Mouse (Mus musculus) embryonic facial prominence, embryonic 13.5 days (tissue): ENCODE data around the gene Lrba. TPM values are rescaled to one million over a fixed set of nuclear protein-coding genes. Genes with fewer than 3 reads are reported as not detected.

Experiments
- ATAC-seq: fragments of 200-750 bp; cut with Nextera tagmentation; 2 replicates; pipeline ENCODE4 v1.8.0; 2017; ENCODE audit warnings: low read depth; ENCODE audit not compliant: insufficient number of reproducible peaks, insufficient read depth, low FRiP score, low TSS enrichment
- H3K27ac ChIP-seq: fragments of 300-500 bp; sonication (generic); 2 replicates; pipeline ENCODE4 v1.5.1; 2015; ENCODE audit warnings: moderate library complexity, mild to moderate bottlenecking, inconsistent platforms
- H3K27me3 ChIP-seq: fragments of 300-500 bp; sonication (generic); 2 replicates; pipeline ENCODE4 v1.6.1; 2015; ENCODE audit warnings: mild to moderate bottlenecking, inconsistent platforms
- H3K36me3 ChIP-seq: fragments of 300-500 bp; sonication (generic); 2 replicates; pipeline ENCODE4 v1.6.1; 2015; ENCODE audit warnings: mild to moderate bottlenecking, inconsistent platforms
- H3K4me1 ChIP-seq: fragments of 300-500 bp; sonication (generic); 2 replicates; pipeline ENCODE4 v1.6.1; 2015; ENCODE audit warnings: inconsistent platforms
- H3K4me2 ChIP-seq: fragments of 300-500 bp; sonication (generic); 2 replicates; pipeline ENCODE4 v1.6.1; 2015; ENCODE audit warnings: moderate library complexity, mild to moderate bottlenecking, inconsistent platforms
- H3K4me3 ChIP-seq: fragments of 300-500 bp; sonication (generic); 2 replicates; pipeline ENCODE4 v1.5.1; 2015; ENCODE audit warnings: mild to moderate bottlenecking, inconsistent platforms
- H3K9ac ChIP-seq: fragments of 300-500 bp; sonication (generic); 2 replicates; pipeline ENCODE4 v1.6.1; 2015; ENCODE audit warnings: mild to moderate bottlenecking, inconsistent platforms
- H3K9me3 ChIP-seq: fragments of 300-500 bp; sonication (generic); 2 replicates; pipeline ENCODE4 v1.6.1; 2016; ENCODE audit warnings: inconsistent platforms
- WGBS: fragments of 180-500 bp; shearing (Covaris S2); methylation state at CpG from one replicate; pipeline ENCODE4 v1.1.7; 2015; ENCODE audit warnings: mixed read lengths; 5-methylcytosine and 5-hydroxymethylcytosine counted together
- polyA plus RNA-seq: library from polyadenylated mRNA; unstranded; fragments of >200 nt; fragmentation: Nextera tagmentation; extraction: Ambion mirVana; gene quantifications from 2 replicates; pipeline ENCODE4 v1.2.1, GENCODE M21; 2015

Lrba gene
- polyA plus RNA-seq, 1 experiment from 2014 or later = 7.4 TPM

GRCm38 (mm10) chr3:86382557-86382956, 158.1 kb downstream of the Lrba start:
- H3K4me2 ChIP-seq = no peak overlapping the region
- no peaks in the 10 kb centered on the region for H3K4me1 ChIP-seq
- H3K9me3 ChIP-seq = no peaks in the 10 kb centered on the region
- no peak overlapping the region for H3K4me3 ChIP-seq
- H3K27me3 ChIP-seq = no peaks in the 10 kb centered on the region
- ATAC-seq = no peak
- no peaks in the 10 kb centered on the region for H3K36me3 ChIP-seq
- H3K27ac ChIP-seq = no peak overlapping the region
- WGBS = 29% methylated on average over 2 of the region's 2 CpGs
- H3K9ac ChIP-seq = no peak overlapping the region

- Histone ChIP-seq H3K4me2 (no peak overlapping the region), H3K27me3 (no peaks in the 10 kb centered on the region), H3K4me1 (no peaks in the 10 kb centered on the region), H3K9me3 (no peaks in the 10 kb centered on the region), H3K4me3 (no peak overlapping the region), H3K9ac (no peak overlapping the region), H3K27ac (no peak overlapping the region), H3K36me3 (no peaks in the 10 kb centered on the region)
- no peak for ATAC-seq
- 67% methylated on average over 1 of the region's 1 CpGs for WGBS
These were observed 160.6 kb downstream of the Lrba start for GRCm38 (mm10) chr3:86385047-86385446.

- H3K9ac ChIP-seq = no peak overlapping the region
- no peak overlapping the region for H3K27ac ChIP-seq
- 36% methylated on average over 4 of the region's 4 CpGs for WGBS
- H3K36me3 ChIP-seq = no peaks in the 10 kb centered on the region
- no peak for ATAC-seq
- no peaks in the 10 kb centered on the region for H3K4me1 ChIP-seq
- no peaks in the 10 kb centered on the region for H3K27me3 ChIP-seq
- no peak overlapping the region for H3K4me2 ChIP-seq
- no peaks in the 10 kb centered on the region for H3K9me3 ChIP-seq
- H3K4me3 ChIP-seq = no peak overlapping the region
These were observed 161.8 kb downstream of the Lrba start for GRCm38 (mm10) chr3:86386246-86386645.

GRCm38 (mm10) chr3:86423828-86424227, 199.3 kb downstream of the Lrba start:
- H3K9me3 ChIP-seq = no peaks in the 10 kb centered on the region
- H3K27me3 ChIP-seq = no peaks in the 10 kb centered on the region
- 79% methylated on average over 2 of the region's 2 CpGs for WGBS
- ATAC-seq = no peak
- no peak overlapping the region for H3K9ac ChIP-seq
- no peak overlapping the region for H3K4me3 ChIP-seq
- H3K36me3 ChIP-seq = no peaks in the 10 kb centered on the region
- no peak overlapping the region for H3K27ac ChIP-seq
- no peak overlapping the region for H3K4me2 ChIP-seq
- H3K4me1 ChIP-seq = no peaks in the 10 kb centered on the region

- Histone ChIP-seq H3K4me2 (no peak overlapping the region), H3K9ac (no peak overlapping the region), H3K27ac (no peak overlapping the region), H3K27me3 (no peaks in the 10 kb centered on the region), H3K4me3 (no peak overlapping the region), H3K4me1 (no peaks in the 10 kb centered on the region), H3K36me3 (no peaks in the 10 kb centered on the region), H3K9me3 (no peaks in the 10 kb centered on the region)
- ATAC-seq = no peak
- WGBS = 85% methylated on average over 1 of the region's 1 CpGs
These were observed 202.3 kb downstream of the Lrba start for GRCm38 (mm10) chr3:86426733-86427132.

- Histone ChIP-seq H3K27me3 (no peaks in the 10 kb centered on the region), H3K9ac (no peak overlapping the region), H3K4me3 (no peak overlapping the region), H3K4me2 (no peak overlapping the region), H3K4me1 (no peaks in the 10 kb centered on the region; the same call in 1 of the 2 replicates), H3K27ac (no peak overlapping the region), H3K36me3 (no peaks in the 10 kb centered on the region), H3K9me3 (no peaks in the 10 kb centered on the region)
- WGBS = 58% methylated on average over 4 of the region's 4 CpGs
- no peak for ATAC-seq
These were observed 219.0 kb downstream of the Lrba start for GRCm38 (mm10) chr3:86443497-86443896.

GRCm38 (mm10) chr3:86451211-86451610, 226.7 kb downstream of the Lrba start:
- no peaks in the 10 kb centered on the region for H3K9me3 ChIP-seq
- no peak overlapping the region for H3K27ac ChIP-seq
- H3K4me1 ChIP-seq = no peaks in the 10 kb centered on the region; the same call in 1 of the 2 replicates
- no peak overlapping the region for H3K4me2 ChIP-seq
- H3K36me3 ChIP-seq = no peaks in the 10 kb centered on the region
- WGBS = 96% methylated on average over 2 of the region's 2 CpGs
- no peak overlapping the region for H3K4me3 ChIP-seq
- no peak for ATAC-seq
- no peak overlapping the region for H3K9ac ChIP-seq
- no peaks in the 10 kb centered on the region for H3K27me3 ChIP-seq

- H3K27ac ChIP-seq = no peak overlapping the region
- H3K4me3 ChIP-seq = no peak overlapping the region
- no peaks in the 10 kb centered on the region for H3K27me3 ChIP-seq
- ATAC-seq = no peak
- 74% methylated on average over 3 of the region's 3 CpGs for WGBS
- H3K4me1 ChIP-seq = no peaks in the 10 kb centered on the region
- no peak overlapping the region for H3K9ac ChIP-seq
- no peaks in the 10 kb centered on the region for H3K36me3 ChIP-seq
- H3K9me3 ChIP-seq = no peaks in the 10 kb centered on the region
- no peak overlapping the region for H3K4me2 ChIP-seq
These were observed 237.1 kb downstream of the Lrba start for GRCm38 (mm10) chr3:86461582-86461981.

GRCm38 (mm10) chr3:86489992-86490391, 265.5 kb downstream of the Lrba start:
- H3K9me3 ChIP-seq = no peaks in the 10 kb centered on the region
- no peak overlapping the region for H3K4me2 ChIP-seq
- no peak overlapping the region for H3K9ac ChIP-seq
- no peaks in the 10 kb centered on the region for H3K27me3 ChIP-seq
- H3K36me3 ChIP-seq = no peaks in the 10 kb centered on the region
- WGBS = 88% methylated on average over 1 of the region's 1 CpGs
- H3K4me3 ChIP-seq = no peak overlapping the region
- H3K27ac ChIP-seq = no peak overlapping the region
- H3K4me1 ChIP-seq = no peaks in the 10 kb centered on the region
- ATAC-seq = no peak

GRCm38 (mm10) chr3:86500586-86500985, 276.1 kb downstream of the Lrba start:
- no peak for ATAC-seq
- no peak overlapping the region for H3K4me3 ChIP-seq
- H3K4me2 ChIP-seq = no peak overlapping the region
- H3K27me3 ChIP-seq = no peaks in the 10 kb centered on the region
- no peaks in the 10 kb centered on the region for H3K4me1 ChIP-seq
- H3K36me3 ChIP-seq = no peaks in the 10 kb centered on the region
- H3K9me3 ChIP-seq = no peaks in the 10 kb centered on the region
- no peak overlapping the region for H3K27ac ChIP-seq
- H3K9ac ChIP-seq = no peak overlapping the region

GRCm38 (mm10) chr3:86518506-86519109, 294.1 kb downstream of the Lrba start:
- Histone ChIP-seq H3K27me3 (no peaks in the 10 kb centered on the region), H3K36me3 (no peaks in the 10 kb centered on the region), H3K27ac (no peak overlapping the region), H3K4me2 (no peak overlapping the region), H3K4me3 (no peak overlapping the region), H3K9me3 (no peaks in the 10 kb centered on the region), H3K9ac (no peak overlapping the region), H3K4me1 (no peaks in the 10 kb centered on the region)
- 75% methylated on average over 2 of the region's 2 CpGs for WGBS
- no peak for ATAC-seq

- Histone ChIP-seq H3K4me2 (no peak overlapping the region), H3K27ac (no peak overlapping the region), H3K9ac (no peak overlapping the region), H3K36me3 (no peaks in the 10 kb centered on the region), H3K9me3 (no peaks in the 10 kb centered on the region), H3K27me3 (no peaks in the 10 kb centered on the region), H3K4me1 (no peaks in the 10 kb centered on the region), H3K4me3 (no peak overlapping the region)
- 64% methylated on average over 3 of the region's 3 CpGs for WGBS
- ATAC-seq = no peak
These were observed 298.5 kb downstream of the Lrba start for GRCm38 (mm10) chr3:86522880-86523505.
